In the genomic region with DNA sequence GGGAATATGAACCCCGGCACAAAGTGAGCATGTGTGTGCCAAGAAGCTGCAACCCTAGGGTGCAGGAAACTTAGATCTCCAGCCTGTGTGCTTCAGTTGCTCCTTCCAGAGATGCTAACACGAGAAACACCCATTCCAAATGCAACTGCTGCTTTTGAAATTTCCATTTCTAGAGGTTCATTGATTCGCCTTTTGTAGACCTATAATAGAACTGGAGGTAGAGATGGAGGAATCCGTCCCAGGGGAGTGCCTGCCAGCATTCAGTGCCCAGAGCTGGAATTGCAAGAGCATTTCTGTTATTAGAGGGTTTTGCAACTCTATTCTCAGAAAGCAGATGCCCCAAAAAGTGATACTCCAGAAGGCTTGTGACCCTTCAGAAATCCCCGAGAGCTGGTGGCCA, we compare ENCODE assay signal across 23 mouse cellular contexts.
DNase-seq lines count a peak whose midpoint lies in the region; ATAC-seq lines count a peak whose summit lies in the region.
"Had no signal": no experiment of that assay in that cellular context is flagged by ENCODE, and none has a peak within 500 bp of the region (broad histone marks: within the 10 kb centered on the region; RNA-seq: fewer than 3 reads in every experiment).

No protein-coding gene starts in this region.

- H3K36me3 ChIP-seq in intestine, embryonic 14.5 days (ENCODE audit: control insufficient read depth, insufficient read depth, low read length) = no peaks in the 10 kb centered on the region
- H3K36me3 ChIP-seq in intestine, embryonic 15.5 days = no peaks in the 10 kb centered on the region
- H3K36me3 ChIP-seq in midbrain, embryonic 11.5 days (ENCODE audit: control insufficient read depth, insufficient read depth, low read length) = no peaks in the 10 kb centered on the region
- no peaks in the 10 kb centered on the region for H3K36me3 ChIP-seq in midbrain, embryonic 13.5 days
- H3K36me3 ChIP-seq: G1E had no signal

- no peak overlapping the region for H3K27ac ChIP-seq in intestine, embryonic 14.5 days (ENCODE audit: low read depth)
- no peak overlapping the region for H3K27ac ChIP-seq in intestine, embryonic 15.5 days
- no peak overlapping the region for H3K27ac ChIP-seq in midbrain, embryonic 11.5 days (ENCODE audit: low read depth, low read length)
- H3K27ac ChIP-seq in midbrain, embryonic 13.5 days = no peak overlapping the region

- intact Hi-C loops in heart, postnatal 25 days (cut with DNase I) = no loop called here

- H3K27me3 ChIP-seq in intestine, embryonic 14.5 days (replicated peaks; ENCODE audit: control insufficient read depth, insufficient read depth, low read length) = no peaks in the 10 kb centered on the region
- H3K27me3 ChIP-seq in intestine, embryonic 15.5 days (replicated peaks) = no peaks in the 10 kb centered on the region
- H3K27me3 ChIP-seq in midbrain, embryonic 11.5 days (ENCODE audit: control insufficient read depth, insufficient read depth, low read length) = no peaks in the 10 kb centered on the region
- H3K27me3 ChIP-seq in midbrain, embryonic 13.5 days = no peaks in the 10 kb centered on the region
- H3K27me3 ChIP-seq: CH12.LX had no signal

- no peak overlapping the region for H3K4me3 ChIP-seq in intestine, embryonic 14.5 days (ENCODE audit: low read depth, low read length)
- no peak overlapping the region for H3K4me3 ChIP-seq in intestine, embryonic 15.5 days (replicated peaks)
- no peak overlapping the region for H3K4me3 ChIP-seq in midbrain, embryonic 11.5 days (ENCODE audit: low read depth, low read length)
- no peak overlapping the region for H3K4me3 ChIP-seq in midbrain, embryonic 13.5 days (replicated peaks)

- DNase-seq in adrenal gland, postnatal 10 days = peak; percentile 13
- no peak for DNase-seq in adrenal gland, adult (ENCODE audit: inconsistent age in 2 of 2, low spot score in 1 of 2)
- peak; percentile 66 for DNase-seq in heart, adult 11 months
- no peak for DNase-seq in heart, postnatal 25 days (ENCODE audit: low spot score)
- DNase-seq in intestine, embryonic 14.5 days (ENCODE audit: low spot score) = peak; percentile 25
- DNase-seq in midbrain, embryonic 11.5 days (ENCODE audit: low spot score, missing footprints) = peak; percentile 57
- DNase-seq: adrenal gland, adult 2 months; adrenal gland, adult 8-10 months; adrenal gland, postnatal 14 days; adrenal gland, postnatal 25 days; adrenal gland, postnatal 36 days; B cell, adult 2 months; cerebellum, adult 11 months; cerebellum, adult 11-12 months; cerebellum, adult 18-20 months; cerebellum, adult 2 months had no signal

- no peak overlapping the region for H3K4me2 ChIP-seq in intestine, embryonic 14.5 days (ENCODE audit: low read length)
- no peak overlapping the region for H3K4me2 ChIP-seq in intestine, embryonic 15.5 days (replicated peaks)
- H3K4me2 ChIP-seq in midbrain, embryonic 11.5 days = no peak overlapping the region
- no peak overlapping the region for H3K4me2 ChIP-seq in midbrain, embryonic 13.5 days (replicated peaks)

- WGBS in intestine, embryonic 14.5 days = 88% methylated on average over 5 of the region's 5 CpGs
- WGBS in intestine, embryonic 15.5 days = 83% methylated on average over 5 of the region's 5 CpGs
- 85% methylated on average over 5 of the region's 5 CpGs for WGBS in midbrain, embryonic 11.5 days
- WGBS in midbrain, embryonic 13.5 days = 76% methylated on average over 5 of the region's 5 CpGs

- H3K4me1 ChIP-seq in intestine, embryonic 14.5 days (replicated peaks; ENCODE audit: control insufficient read depth, insufficient read depth, low read length) = no peaks in the 10 kb centered on the region
- H3K4me1 ChIP-seq in intestine, embryonic 15.5 days (replicated peaks) = no peaks in the 10 kb centered on the region
- H3K4me1 ChIP-seq in midbrain, embryonic 11.5 days (ENCODE audit: control insufficient read depth, insufficient read depth, low read length) = no peaks in the 10 kb centered on the region
- H3K4me1 ChIP-seq in midbrain, embryonic 13.5 days (replicated peaks) = peaks cover 5% of the 10 kb centered on the region; the same call in 1 of the 2 replicates

- no peak for ATAC-seq in intestine, embryonic 14.5 days (replicated peaks; ENCODE audit: low FRiP score, low TSS enrichment, low read depth)
- ATAC-seq in intestine, embryonic 15.5 days = no peak
- ATAC-seq in midbrain, embryonic 11.5 days (ENCODE audit: low FRiP score) = no peak
- ATAC-seq in midbrain, embryonic 13.5 days = no peak
- ATAC-seq: activated CD4-positive, CD25-positive, alpha-beta regulatory T cell, adult 4 months; CD4-positive, CD25-positive, alpha-beta regulatory T cell, adult 4 months; Patski had no signal

- no peak overlapping the region for H3K9ac ChIP-seq in intestine, embryonic 14.5 days (ENCODE audit: low read length)
- H3K9ac ChIP-seq in intestine, embryonic 15.5 days = no peak overlapping the region
- H3K9ac ChIP-seq in midbrain, embryonic 11.5 days (ENCODE audit: low read length) = no peak overlapping the region
- H3K9ac ChIP-seq in midbrain, embryonic 13.5 days (replicated peaks) = no peak overlapping the region

- H3K9me3 ChIP-seq in intestine, embryonic 14.5 days (ENCODE audit: control insufficient read depth, low read length) = no peaks in the 10 kb centered on the region
- H3K9me3 ChIP-seq in intestine, embryonic 15.5 days = no peaks in the 10 kb centered on the region
- H3K9me3 ChIP-seq in midbrain, embryonic 11.5 days (ENCODE audit: control insufficient read depth, low read length) = no peaks in the 10 kb centered on the region
- no peaks in the 10 kb centered on the region for H3K9me3 ChIP-seq in midbrain, embryonic 13.5 days
- H3K9me3 ChIP-seq: G1E had no signal

Comparison
In these comparisons a context has a peak if more than half of its experiments do, and no peak if none do; other contexts are left out.
1. DNase-seq: peak in adrenal gland, postnatal 10 days (single experiment), heart, adult 11 months (single experiment), intestine, embryonic 14.5 days (single experiment) and midbrain, embryonic 11.5 days (single experiment); none in adrenal gland, adult (0 of 2) and heart, postnatal 25 days (single experiment).